Mouse (Mus musculus): Measurements from ENCODE around the gene Wdr43.

Wdr43 gene

GRCm38 (mm10) chr17:71663491-71663890, 47.8 kb downstream of the Wdr43 start:
- no peak for DNase-seq (ENCODE audit: low spot score in 2 of 2)

- DNase-seq (ENCODE audit: low spot score in 2 of 2) = no peak
Observed at GRCm38 (mm10) chr17:71664172-71664571, 48.5 kb downstream of the Wdr43 start.

- no peak for DNase-seq (ENCODE audit: low spot score in 2 of 2)
Observed at GRCm38 (mm10) chr17:71665201-71665600, 49.5 kb downstream of the Wdr43 start.

GRCm38 (mm10) chr17:71669511-71669910, 53.8 kb downstream of the Wdr43 start:
- DNase-seq (ENCODE audit: low spot score in 2 of 2) = no peak

- DNase-seq (ENCODE audit: low spot score in 2 of 2) = no peak
Observed at GRCm38 (mm10) chr17:71671840-71672546, 56.3 kb downstream of the Wdr43 start.

- no peak for DNase-seq (ENCODE audit: low spot score in 2 of 2)
Observed at GRCm38 (mm10) chr17:71673092-71673491, 57.4 kb downstream of the Wdr43 start, which contains the start of gene Togaram2. TSS of gene Togaram2 (plus strand) at chr17:71673261.

GRCm38 (mm10) chr17:71673936-71674335, 58.2 kb downstream of the Wdr43 start:
- no peak for DNase-seq (ENCODE audit: low spot score in 2 of 2)

- no peak for DNase-seq (ENCODE audit: low spot score in 2 of 2)
Observed at GRCm38 (mm10) chr17:71674886-71675285, 59.2 kb downstream of the Wdr43 start.

- no peak for DNase-seq (ENCODE audit: low spot score in 2 of 2)
Observed at GRCm38 (mm10) chr17:71681666-71682065, 66.0 kb downstream of the Wdr43 start.

GRCm38 (mm10) chr17:71682379-71682778, 66.7 kb downstream of the Wdr43 start:
- no peak for DNase-seq (ENCODE audit: low spot score in 2 of 2)

- DNase-seq (ENCODE audit: low spot score in 2 of 2) = no peak
Observed at GRCm38 (mm10) chr17:71683281-71683680, 67.6 kb downstream of the Wdr43 start.

- DNase-seq (ENCODE audit: low spot score in 2 of 2) = peak; percentile 74 to 78
Observed at GRCm38 (mm10) chr17:71684103-71684608, 68.5 kb downstream of the Wdr43 start.

- DNase-seq (ENCODE audit: low spot score in 2 of 2) = no peak
Observed at GRCm38 (mm10) chr17:71687436-71687835, 71.7 kb downstream of the Wdr43 start.

GRCm38 (mm10) chr17:71689903-71690302, 74.2 kb downstream of the Wdr43 start:
- no peak for DNase-seq (ENCODE audit: low spot score in 2 of 2)

GRCm38 (mm10) chr17:71691361-71691875, 75.7 kb downstream of the Wdr43 start:
- DNase-seq (ENCODE audit: low spot score in 2 of 2) = no peak

GRCm38 (mm10) chr17:71693313-71693712, 77.6 kb downstream of the Wdr43 start:
- no peak for DNase-seq (ENCODE audit: low spot score in 2 of 2)

- no peak for DNase-seq (ENCODE audit: low spot score in 2 of 2)
Observed at GRCm38 (mm10) chr17:71693780-71694179, 78.1 kb downstream of the Wdr43 start.

GRCm38 (mm10) chr17:71695151-71695550, 79.5 kb downstream of the Wdr43 start:
- DNase-seq (ENCODE audit: low spot score in 2 of 2) = no peak

GRCm38 (mm10) chr17:71695716-71696315, 80.1 kb downstream of the Wdr43 start:
- no peak for DNase-seq (ENCODE audit: low spot score in 2 of 2)

GRCm38 (mm10) chr17:71696396-71696795, 80.7 kb downstream of the Wdr43 start:
- no peak for DNase-seq (ENCODE audit: low spot score in 2 of 2)

GRCm38 (mm10) chr17:71697896-71698618, 82.4 kb downstream of the Wdr43 start:
- DNase-seq (ENCODE audit: low spot score in 2 of 2) = no peak

- DNase-seq (ENCODE audit: low spot score in 2 of 2) = no peak
Observed at GRCm38 (mm10) chr17:71698619-71698956, 82.9 kb downstream of the Wdr43 start.
